Comparison of ENCODE assay signal across 9 mouse cellular contexts in the genomic region with DNA sequence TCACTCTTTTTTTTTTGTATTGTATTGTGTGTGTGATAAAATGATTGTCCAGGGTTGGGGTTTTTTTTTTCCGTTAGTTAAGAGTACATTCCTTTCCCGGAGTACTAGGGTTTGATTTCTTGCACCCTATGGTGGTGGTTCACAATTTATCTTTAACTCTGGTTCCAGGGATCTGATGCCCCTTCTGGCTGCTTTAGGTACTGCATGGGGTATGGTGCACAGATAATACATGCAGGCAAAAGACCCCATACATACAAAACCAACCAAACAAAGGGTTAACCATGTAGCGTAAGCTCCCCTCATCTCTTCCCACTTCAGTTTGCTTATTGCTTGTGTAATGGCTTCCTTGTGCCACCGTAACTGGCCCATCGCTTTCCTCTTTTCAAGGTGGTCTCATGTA. TPM values are rescaled to one million over a fixed set of nuclear protein-coding genes. Genes with fewer than 3 reads are reported as not detected.
A peak's percentile ranks its signal among the peaks of the same experiment; 100 is the strongest.
DNase-seq lines count a peak whose midpoint lies in the region.
"Had no signal": no experiment of that assay in that cellular context is flagged by ENCODE, and none has a peak within 500 bp of the region (broad histone marks: within the 10 kb centered on the region; RNA-seq: fewer than 3 reads in every experiment).

No protein-coding gene starts in this region.

- no peaks in the 10 kb centered on the region for H3K4me1 ChIP-seq in limb, embryonic 10.5 days

- no peaks in the 10 kb centered on the region for H3K9me3 ChIP-seq in limb, embryonic 10.5 days (replicated peaks)
- H3K9me3 ChIP-seq: megakaryocyte, embryonic 14.5 days had no signal

- H3K36me3 ChIP-seq in limb, embryonic 10.5 days: peaks cover 100% of the 10 kb centered on the region

- peak; percentile 40 to 65 for DNase-seq in cerebellum, postnatal 14 days
- no peak for DNase-seq in cerebellum, adult 9-11 months
- DNase-seq in layer of hippocampus, postnatal 10 days (ENCODE audit: low spot score in 2 of 2): peak; percentile 29 to 34
- no peak for DNase-seq in layer of hippocampus, postnatal 36 days
- peak; percentile 78 for DNase-seq in ZHBTc4 (ENCODE audit: low read depth, low spot score)
- peak; percentile 57 for DNase-seq in limb, embryonic 10.5 days (ENCODE audit: low spot score)
- peak; percentile 60 to 81 for DNase-seq in spleen, postnatal 10 days (ENCODE audit: low spot score in 2 of 2)
- no peak for DNase-seq in MN1 (ENCODE audit: low spot score)

- no peak overlapping the region for H3K27ac ChIP-seq in limb, embryonic 10.5 days

- WGBS in limb, embryonic 10.5 days: 88% methylated on average over 5 of the region's 5 CpGs

- H3K4me3 ChIP-seq in limb, embryonic 10.5 days: no peak overlapping the region
- H3K4me3 ChIP-seq: megakaryocyte, embryonic 14.5 days had no signal

- H3K27me3 ChIP-seq in limb, embryonic 10.5 days (ENCODE audit: low read depth, poor library complexity, severe bottlenecking): no peaks in the 10 kb centered on the region
- H3K27me3 ChIP-seq: megakaryocyte, embryonic 14.5 days had no signal

RNA-seq across cellular contexts. Expression of a gene that starts 10.7 kb away (rescaled TPM):
- total RNA-seq in layer of hippocampus, postnatal 10 days (2021): 1 to 10 TPM; 6.0 to 6.1 TPM
- 1 to 10 TPM; 4.1 to 4.4 TPM for total RNA-seq in layer of hippocampus, postnatal 36 days (2021)
- polyA plus RNA-seq in limb, embryonic 10.5 days (2016; fragmentation: Nextera tagmentation; extraction: Ambion mirVana): 35.7 and 46.6 TPM in 2 replicates

RNA-seq across cellular contexts. Expression of a gene that starts 33.9 kb away (rescaled TPM):
- 10 to 100 TPM; 24.3 to 29.0 TPM for total RNA-seq in layer of hippocampus, postnatal 10 days (2021)
- 10 to 100 TPM; 23.2 to 26.5 TPM for total RNA-seq in layer of hippocampus, postnatal 36 days (2021)
- polyA plus RNA-seq in limb, embryonic 10.5 days (2016; fragmentation: Nextera tagmentation; extraction: Ambion mirVana): 36.5 and 43.5 TPM in 2 replicates

RNA-seq across cellular contexts. Expression of a gene that starts 34.0 kb away (rescaled TPM):
- total RNA-seq in layer of hippocampus, postnatal 10 days (2021): 10 to 100 TPM; 51.8 to 54.2 TPM
- 10 to 100 TPM; 48.8 to 50.4 TPM for total RNA-seq in layer of hippocampus, postnatal 36 days (2021)
- 86.2 and 95.9 TPM in 2 replicates for polyA plus RNA-seq in limb, embryonic 10.5 days (2016; fragmentation: Nextera tagmentation; extraction: Ambion mirVana)

Comparison
In these comparisons a context has a peak if more than half of its experiments do, and no peak if none do; other contexts are left out.
1. DNase-seq: peak in cerebellum, postnatal 14 days (2 of 2), layer of hippocampus, postnatal 10 days (2 of 2), ZHBTc4 (single experiment), limb, embryonic 10.5 days (single experiment) and spleen, postnatal 10 days (2 of 2); none in cerebellum, adult 9-11 months (single experiment), layer of hippocampus, postnatal 36 days (0 of 2) and MN1 (single experiment).